Mouse (Mus musculus): ENCODE measurements around the gene Usp15. TPM values are rescaled to one million over a fixed set of nuclear protein-coding genes. Genes with fewer than 3 reads are reported as not detected.

Usp15 gene
- total RNA-seq, 2 experiments from 2014 or later, result 92.3 to 112 TPM

GRCm38 (mm10) chr10:123112056-123112786, 84.6 kb downstream of the Usp15 start:
- intact Hi-C loops (cut with DNase I), result no loop called here

DNA sequence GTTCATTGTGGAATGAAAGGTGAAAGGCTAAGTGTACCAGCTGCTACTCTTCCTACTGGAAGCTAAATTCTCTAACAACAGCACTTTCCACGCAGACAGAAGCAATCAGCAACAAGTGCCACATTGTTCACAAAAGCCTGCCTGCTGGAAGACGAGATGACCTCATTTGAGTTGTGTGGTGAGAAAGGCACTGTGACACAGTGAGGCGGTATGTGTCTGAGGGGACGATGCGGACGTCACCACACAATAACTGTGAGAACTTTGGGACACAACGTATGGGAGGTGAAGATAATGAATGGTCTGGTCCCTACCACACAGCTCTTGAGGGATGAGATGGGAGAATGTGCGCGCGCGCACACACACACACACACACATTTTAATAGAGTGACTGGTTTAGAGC, 86.2 kb downstream of the Usp15 start:
- no peak for DNase-seq (ENCODE audit: low spot score in 2 of 2)
- intact Hi-C loops (cut with DNase I), result no loop called here

More at GRCm38 (mm10) chr10:123112056-123112786, 84.6 kb downstream of the Usp15 start:
- no peak for DNase-seq (ENCODE audit: low spot score in 2 of 2)

DNA sequence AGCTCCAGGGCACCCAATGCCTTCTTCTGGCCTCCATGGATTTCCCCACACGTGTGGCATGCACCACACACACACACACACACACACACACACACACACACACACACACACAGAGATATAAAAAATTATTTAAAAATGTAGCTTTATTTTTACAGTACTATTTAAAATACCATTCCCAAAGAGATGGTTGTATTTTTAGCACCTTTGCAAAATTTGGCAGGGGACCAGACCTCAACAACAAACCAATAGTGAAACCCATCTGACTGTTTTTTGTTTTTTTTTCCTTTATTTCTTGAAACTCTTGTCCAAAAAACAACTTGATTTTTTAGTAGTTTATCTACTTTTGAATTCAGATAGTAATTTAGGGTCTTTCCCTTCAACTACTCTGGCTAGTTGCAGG, 88.3 kb downstream of the Usp15 start:
- DNase-seq (ENCODE audit: low spot score in 2 of 2), result no peak
- intact Hi-C loops (cut with DNase I), result no loop called here

DNA sequence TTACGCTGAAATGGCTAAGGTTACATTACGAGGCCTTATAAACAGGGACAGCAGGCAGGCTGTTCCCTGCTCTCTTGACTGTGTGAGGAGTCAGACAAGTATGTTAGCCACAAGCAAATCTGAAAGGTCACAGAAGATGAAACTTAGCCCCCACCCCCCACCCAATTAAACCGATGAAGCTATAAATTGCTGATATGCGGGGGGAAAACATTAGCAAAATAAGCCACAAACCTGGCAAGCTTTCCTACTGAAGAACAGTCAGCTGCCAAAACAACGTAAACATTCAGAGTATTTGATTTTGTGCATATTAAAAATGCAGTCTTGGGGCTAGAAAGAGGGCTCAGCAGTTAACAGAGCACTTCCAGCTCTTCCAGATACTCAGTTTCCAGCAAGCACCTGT, 88.7 kb downstream of the Usp15 start:
- DNase-seq (ENCODE audit: low spot score in 2 of 2), result no peak
- intact Hi-C loops (cut with DNase I), result no loop called here

- intact Hi-C loops (cut with DNase I), result no loop called here
- DNase-seq (ENCODE audit: low spot score in 2 of 2), result no peak
Measured at GRCm38 (mm10) chr10:123101303-123101702, 95.5 kb downstream of the Usp15 start.

DNA sequence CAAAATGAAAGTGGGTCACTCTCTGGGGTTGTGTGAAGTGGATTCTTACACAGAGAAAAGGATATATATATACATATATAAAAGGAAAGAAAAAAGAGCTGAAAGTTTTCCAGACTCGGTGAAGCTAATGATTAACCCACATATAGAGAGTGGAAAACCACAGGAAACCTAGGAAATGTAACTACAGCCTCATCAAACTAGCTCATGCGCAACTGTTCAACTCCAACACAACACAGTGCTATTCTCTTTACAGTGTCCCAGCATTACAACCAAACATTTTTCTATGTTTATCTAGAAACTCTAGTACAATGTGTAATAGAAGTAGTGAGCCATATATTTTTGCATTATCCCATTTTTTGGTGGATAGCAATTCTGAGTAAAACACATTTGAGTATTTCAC, 96.2 kb downstream of the Usp15 start:
- intact Hi-C loops (cut with DNase I), result no loop called here

DNA sequence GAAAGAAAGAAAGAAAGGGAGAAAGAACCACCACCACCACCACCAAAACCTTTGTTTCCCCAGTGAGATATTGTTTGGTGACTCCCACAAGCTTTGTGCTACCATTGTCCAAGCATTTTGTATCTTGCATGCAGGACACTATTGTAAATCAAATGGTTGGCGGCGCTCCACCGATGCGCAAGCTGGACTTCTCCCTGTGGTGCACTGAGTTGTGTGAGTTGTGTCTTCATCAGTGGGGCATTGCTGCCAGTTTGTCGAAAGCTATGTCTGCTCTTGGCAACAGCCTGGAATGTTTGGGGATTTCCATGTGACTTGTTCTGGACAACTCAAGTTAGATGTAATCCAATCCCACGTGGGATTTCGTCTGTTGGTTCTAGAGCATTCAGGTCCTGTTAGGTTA, 102.3 kb downstream of the Usp15 start:
- no peak for DNase-seq (ENCODE audit: low spot score in 2 of 2)
- intact Hi-C loops (cut with DNase I), result loop anchor here (5.0 kb wide), 2 partner anchors 62 to 287 kb away; no protein-coding TSS in a partner anchor

More for the DNA sequence above, 96.2 kb downstream of the Usp15 start:
- DNase-seq (ENCODE audit: low spot score in 2 of 2), result no peak

DNA sequence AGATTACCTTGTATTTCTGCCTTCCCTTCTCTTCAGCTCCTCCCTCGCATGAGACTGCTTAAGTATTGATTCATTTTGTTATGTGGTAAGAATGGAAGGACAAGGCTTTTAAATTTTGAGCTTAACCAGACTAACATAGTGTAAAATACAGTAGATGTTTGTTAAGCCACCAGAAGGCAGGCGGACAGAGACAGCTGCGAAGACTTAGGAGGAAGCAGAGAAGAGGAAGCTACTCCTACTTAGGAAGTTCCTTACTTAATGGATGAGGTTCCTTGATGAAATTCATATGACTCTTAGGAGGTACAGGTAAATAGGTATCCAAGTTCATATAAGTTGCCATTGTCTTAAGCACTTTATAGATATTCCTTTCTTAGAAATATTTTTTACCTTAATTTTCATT, 104.2 kb downstream of the Usp15 start:
- intact Hi-C loops (cut with DNase I), result loop anchor here (5.0 kb wide), 2 partner anchors 60 to 285 kb away; no protein-coding TSS in a partner anchor
- no peak for DNase-seq (ENCODE audit: low spot score in 2 of 2)

GRCm38 (mm10) chr10:123091737-123092136, 105.1 kb downstream of the Usp15 start:
- DNase-seq (ENCODE audit: low spot score in 2 of 2), result peak in 1 of 2 experiments; percentile 51
- intact Hi-C loops (cut with DNase I), result loop anchor here (5.0 kb wide), 2 partner anchors 59 to 284 kb away; no protein-coding TSS in a partner anchor

- DNase-seq (ENCODE audit: low spot score in 2 of 2), result no peak
- intact Hi-C loops (cut with DNase I), result loop anchor here (5.0 kb wide), 1 partner anchor 37 kb away; no protein-coding TSS in a partner anchor
Measured at GRCm38 (mm10) chr10:123089425-123089930, 107.3 kb downstream of the Usp15 start.

DNA sequence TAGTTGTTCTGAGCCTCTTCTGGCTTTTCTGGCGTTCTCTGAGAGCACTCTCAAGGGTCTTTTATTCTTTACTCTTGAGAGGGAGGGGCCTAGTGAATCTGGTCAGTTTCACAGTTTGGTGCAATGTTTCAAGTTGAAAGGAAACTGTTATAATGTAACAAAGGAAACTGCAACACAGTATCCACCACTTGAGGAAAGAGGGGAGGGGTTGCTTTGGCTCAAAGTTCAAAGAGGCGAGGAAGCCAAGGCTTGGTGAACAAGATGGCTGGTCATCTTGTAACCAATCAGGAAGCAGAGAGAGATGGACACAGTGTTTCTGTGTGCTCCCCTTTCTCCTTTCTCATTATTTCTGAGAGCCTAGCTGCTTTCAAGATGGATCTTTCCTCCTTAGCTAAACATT, 109.9 kb downstream of the Usp15 start:
- DNase-seq (ENCODE audit: low spot score in 2 of 2), result no peak
- intact Hi-C loops (cut with DNase I), result loop anchor here (5.0 kb wide), 1 partner anchor 35 kb away; no protein-coding TSS in a partner anchor

DNA sequence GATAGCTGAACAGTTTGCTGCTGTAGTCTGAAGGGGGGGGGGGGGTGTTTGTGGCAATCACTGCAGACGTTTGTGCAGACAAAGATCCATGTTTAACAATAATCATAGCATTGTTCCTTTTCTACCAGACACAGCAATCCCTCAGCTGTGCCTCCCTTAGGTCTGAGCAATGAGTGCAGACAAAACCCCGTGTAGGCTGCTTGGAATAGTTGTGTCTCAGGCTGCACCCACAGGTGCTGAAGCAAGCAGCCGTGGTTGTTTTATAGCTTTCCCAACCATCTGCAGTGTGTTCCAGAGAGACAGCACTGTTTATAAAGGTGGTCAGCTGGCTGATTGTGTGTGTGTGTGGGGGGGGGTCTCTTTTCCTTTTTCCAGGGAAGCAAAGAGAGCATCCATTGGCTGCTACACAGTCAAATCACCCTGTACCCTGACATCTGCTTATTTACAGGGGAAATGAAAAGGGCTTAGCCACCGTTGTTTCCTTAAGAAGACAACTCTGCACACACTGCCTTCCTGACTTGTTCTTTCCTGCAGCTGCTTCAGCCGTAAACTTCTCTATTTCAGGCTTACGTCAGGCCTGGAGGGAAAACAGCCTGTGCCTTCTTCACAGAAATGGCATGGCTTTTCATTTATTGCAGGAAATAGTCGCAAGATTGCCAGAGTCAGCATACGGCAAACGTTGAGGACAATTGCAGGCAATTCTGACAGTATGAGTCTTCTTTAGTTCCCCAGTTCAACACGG, 111.7 kb downstream of the Usp15 start:
- no peak for DNase-seq (ENCODE audit: low spot score in 2 of 2)

DNA sequence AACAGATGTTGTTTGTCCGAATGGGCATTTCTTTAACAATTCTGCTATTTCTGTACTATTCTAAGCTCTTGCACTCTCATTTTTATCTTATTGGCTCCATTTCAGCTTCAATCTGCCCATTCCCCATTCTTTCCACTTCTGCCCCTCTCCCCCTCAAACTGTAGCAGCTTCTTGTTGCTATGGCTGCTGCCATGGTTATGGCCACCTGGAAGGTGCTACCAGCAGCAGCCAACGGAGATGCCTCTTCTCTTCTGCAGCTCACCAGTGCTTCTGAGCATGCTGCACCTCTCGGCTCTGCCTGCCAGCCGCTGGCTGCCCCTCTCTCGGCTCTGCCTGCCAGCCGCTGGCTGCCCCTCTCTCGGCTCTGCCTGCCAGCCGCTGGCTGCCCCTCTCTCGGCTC, 112.5 kb downstream of the Usp15 start:
- intact Hi-C loops (cut with DNase I), result no loop called here
- DNase-seq (ENCODE audit: low spot score in 2 of 2), result no peak

More for the DNA sequence above, 111.7 kb downstream of the Usp15 start:
- intact Hi-C loops (cut with DNase I), result loop anchor here (5.0 kb wide), 1 partner anchor 33 kb away; no protein-coding TSS in a partner anchor

GRCm38 (mm10) chr10:123076245-123077023, 120.4 kb downstream of the Usp15 start, which contains the start of gene Mon2:
Gene Mon2, minus strand, starts transcription at chr10:123076505.
- intact Hi-C loops (cut with DNase I), result loop anchor here (10.0 kb wide), 2 partner anchors 272 to 1452 kb away; partner anchors contain the start of gene Xpot

DNA sequence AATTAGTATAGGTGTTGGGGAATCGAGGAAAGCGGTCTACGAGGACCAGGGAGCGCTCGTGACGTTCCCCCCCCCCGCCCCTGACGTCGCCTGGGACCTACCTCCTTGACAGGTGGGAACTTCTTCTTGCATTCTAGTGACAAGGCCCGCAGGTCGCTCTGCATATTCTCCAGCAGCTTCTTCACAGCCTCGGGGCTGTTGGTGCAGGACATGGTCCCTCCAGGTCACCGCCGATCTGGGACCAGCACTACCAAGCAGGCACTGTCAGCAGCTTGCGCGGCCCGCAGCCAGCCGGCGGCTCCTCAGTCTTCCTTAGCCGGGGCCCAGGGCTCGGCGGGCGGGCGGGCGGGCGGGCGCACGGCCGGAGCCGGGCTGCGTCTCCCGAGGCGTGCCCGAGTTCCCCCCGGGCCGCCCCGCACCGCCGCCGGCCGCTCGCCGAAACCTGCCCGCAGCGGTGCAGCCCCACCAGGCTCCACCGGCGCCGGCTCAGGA, 121.0 kb downstream of the Usp15 start:
- intact Hi-C loops (cut with DNase I), result loop anchor here (10.0 kb wide), 2 partner anchors 271 to 1451 kb away; partner anchors contain the start of gene Xpot
- peak in 1 of 2 experiments; percentile 23 for DNase-seq (ENCODE audit: low spot score in 2 of 2)

More at GRCm38 (mm10) chr10:123076245-123077023, 120.4 kb downstream of the Usp15 start, which contains the start of gene Mon2:
- DNase-seq (ENCODE audit: low spot score in 2 of 2), result peak; percentile 96 to 98

DNA sequence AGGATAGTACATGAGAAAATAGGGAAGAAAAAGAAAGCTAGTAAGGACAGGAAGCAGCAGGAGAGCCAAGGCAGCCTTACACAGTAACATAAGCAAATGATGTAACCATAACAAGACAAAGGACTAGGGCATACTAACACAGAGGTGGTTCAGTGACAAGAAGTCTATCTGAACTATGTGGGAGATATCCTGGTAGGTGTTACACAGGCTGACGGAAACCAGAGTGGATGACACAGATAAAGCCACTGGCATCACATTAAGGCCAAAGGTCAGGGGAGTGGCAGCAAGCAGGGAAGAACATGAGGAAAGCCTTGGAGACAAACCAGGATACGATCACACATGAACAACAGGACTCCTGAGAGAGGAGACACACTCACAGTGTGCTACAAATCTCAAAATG, 124.8 kb downstream of the Usp15 start:
- intact Hi-C loops (cut with DNase I), result loop anchor here (10.0 kb wide), 2 partner anchors 267 to 1447 kb away; partner anchors contain the start of gene Xpot
- no peak for DNase-seq (ENCODE audit: low spot score in 2 of 2)

DNA sequence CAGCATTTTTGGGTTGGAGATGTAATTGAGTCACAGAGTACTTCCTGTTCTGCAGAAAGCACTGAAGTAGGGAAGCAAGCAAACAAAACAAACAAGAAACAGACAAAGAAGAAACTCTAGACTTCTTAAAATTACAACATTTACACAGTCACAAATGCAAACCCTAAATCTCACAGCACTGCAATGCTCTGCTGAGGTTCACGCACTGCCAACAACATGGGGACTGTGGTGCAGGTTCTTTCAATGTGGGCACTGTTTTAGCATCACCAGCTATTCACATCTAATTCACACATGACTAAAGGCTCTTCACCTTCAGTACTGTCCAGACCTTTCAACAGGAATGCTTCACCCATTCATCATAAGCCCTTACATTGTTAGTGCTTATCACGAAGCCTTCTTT, 133.8 kb downstream of the Usp15 start:
- DNase-seq (ENCODE audit: low spot score in 2 of 2), result no peak
- intact Hi-C loops (cut with DNase I), result no loop called here

GRCm38 (mm10) chr10:123060831-123061230, 136.0 kb downstream of the Usp15 start:
- intact Hi-C loops (cut with DNase I), result no loop called here
- no peak for DNase-seq (ENCODE audit: low spot score in 2 of 2)

DNA sequence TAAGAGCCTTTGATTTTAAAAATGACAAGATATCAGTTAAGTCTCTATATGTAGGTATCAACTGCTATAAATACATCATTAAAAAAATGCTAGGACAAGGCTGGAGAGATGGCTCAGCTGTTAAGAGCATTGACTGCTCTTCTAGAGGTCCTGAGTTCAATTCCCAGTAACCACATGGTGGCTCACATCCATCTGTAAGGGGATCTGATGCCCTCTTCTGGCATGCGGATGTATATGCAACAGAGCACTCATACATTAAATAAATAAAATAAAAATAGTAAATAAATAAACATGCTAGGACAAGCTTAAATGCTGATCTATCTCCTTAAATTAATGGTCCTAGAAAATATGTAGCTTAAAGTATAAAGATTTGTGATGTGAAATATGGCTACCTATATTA, 139.7 kb downstream of the Usp15 start:
- DNase-seq (ENCODE audit: low spot score in 2 of 2), result no peak
- intact Hi-C loops (cut with DNase I), result no loop called here
